Mouse (Mus musculus) urinary bladder, adult 2 months (tissue): ENCODE measurements around the gene Donson. TPM values are rescaled to one million over a fixed set of nuclear protein-coding genes. Genes with fewer than 3 reads are reported as not detected.
"Not testable (repeated sequence)": the region's sequence is repeated elsewhere in the genome, so short reads cannot be mapped to it uniquely, and the experiment has no call there.

Experiments used
- DNase-seq: peaks from one replicate; pipeline ENCODE4 v3.0.0; 2022; ENCODE audit warnings: low spot score
- polyA plus RNA-seq: library from polyadenylated mRNA; depleted of rRNA; stranded (reverse); fragments of >200 nt; gene quantifications from 2 replicates; pipeline ENCODE4 v1.2.3, GENCODE M21; 2012

Donson gene
- polyA plus RNA-seq, 1 experiment: 13.6 TPM

DNA sequence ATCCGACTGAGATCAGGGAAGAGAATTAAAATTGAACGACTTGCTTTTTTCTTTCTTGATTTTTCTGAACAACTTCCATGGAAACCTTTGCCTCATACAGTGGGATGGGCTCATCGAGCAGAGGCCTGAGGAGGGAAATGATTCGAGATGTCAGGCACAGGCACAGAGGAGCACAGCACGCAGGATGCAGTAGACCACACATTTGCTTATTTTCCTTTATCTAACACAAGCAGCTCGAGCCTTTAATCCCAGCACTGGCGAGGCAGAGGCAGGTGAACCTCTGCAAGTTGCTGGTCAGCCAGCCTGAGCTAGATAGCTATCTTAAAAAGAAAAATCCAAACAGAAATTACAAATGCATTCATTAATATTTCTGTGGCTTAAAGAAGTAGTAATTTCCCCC is 1.2 kb upstream of the Donson start:
- DNase-seq: no peak

DNA sequence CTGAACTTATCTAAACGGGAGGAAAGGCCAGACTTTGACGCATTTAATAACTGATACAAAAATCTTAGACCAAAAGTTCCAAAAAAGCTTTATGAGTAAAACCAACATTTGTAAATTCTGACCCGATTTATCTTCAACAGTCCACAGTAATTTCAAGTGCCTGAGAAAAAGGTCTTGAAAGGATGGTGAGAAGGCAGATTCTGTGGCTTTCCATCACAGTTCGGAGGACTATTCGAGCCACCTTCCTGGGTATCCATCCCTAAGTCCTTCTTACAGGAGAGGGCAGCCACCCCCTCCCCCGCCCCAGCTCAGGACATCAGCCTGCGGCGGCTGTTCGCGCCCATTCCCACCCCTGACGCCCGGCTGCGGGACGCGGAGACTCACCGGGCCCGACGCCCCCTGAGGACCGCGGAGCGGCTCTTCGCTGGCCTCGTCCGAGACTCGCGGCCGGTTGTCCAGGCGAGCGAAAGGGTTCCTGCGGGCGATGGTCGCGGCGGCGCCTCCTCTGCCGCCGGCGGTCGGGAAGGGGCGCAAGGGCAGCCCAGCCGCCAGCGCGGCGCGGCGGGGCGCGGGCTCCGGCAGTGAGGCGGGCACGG is 449 bp downstream of the Donson start:
- no peak for DNase-seq

GRCm38 (mm10) chr16:91686369-91686768 is 2.2 kb downstream of the Donson start:
- no peak for DNase-seq

DNA sequence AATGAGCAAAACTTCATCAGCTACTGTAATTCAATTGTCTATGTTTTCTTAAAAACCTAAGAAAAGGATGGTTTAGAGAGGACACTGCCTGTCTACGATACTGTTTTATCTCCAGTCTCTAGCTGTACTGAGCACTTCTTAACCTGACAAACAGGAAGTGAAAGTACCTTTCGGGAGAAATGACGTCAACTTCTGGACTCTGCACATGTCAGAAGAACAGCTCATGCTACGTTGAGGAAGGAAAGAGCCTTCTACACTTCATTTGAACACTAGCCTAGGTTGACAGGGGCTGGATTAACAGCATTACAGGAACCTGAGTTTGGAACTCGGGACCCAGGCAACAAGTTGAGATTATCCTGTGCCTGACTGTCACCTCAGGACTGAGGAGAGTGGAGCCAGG is 3.0 kb downstream of the Donson start:
- DNase-seq: no peak

DNA sequence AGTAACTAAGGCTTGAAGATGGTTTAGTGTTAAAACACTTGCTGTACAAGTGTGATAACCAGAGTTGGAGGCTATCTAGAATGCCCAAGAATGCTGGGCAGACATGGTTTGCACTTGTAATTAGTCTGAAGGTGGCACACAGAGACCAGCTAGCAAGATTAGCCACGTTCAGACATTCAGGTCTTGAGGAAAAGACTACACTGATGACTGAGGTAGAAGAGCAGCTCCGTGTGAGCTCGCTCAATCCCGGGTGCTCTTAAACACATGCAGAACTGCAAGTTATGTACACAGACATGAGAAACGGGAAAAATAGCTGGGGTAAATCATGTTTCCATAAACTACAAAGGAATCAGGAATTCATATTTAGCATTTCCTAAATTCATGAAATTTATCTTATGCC is 7.9 kb downstream of the Donson start:
- no peak for DNase-seq

DNA sequence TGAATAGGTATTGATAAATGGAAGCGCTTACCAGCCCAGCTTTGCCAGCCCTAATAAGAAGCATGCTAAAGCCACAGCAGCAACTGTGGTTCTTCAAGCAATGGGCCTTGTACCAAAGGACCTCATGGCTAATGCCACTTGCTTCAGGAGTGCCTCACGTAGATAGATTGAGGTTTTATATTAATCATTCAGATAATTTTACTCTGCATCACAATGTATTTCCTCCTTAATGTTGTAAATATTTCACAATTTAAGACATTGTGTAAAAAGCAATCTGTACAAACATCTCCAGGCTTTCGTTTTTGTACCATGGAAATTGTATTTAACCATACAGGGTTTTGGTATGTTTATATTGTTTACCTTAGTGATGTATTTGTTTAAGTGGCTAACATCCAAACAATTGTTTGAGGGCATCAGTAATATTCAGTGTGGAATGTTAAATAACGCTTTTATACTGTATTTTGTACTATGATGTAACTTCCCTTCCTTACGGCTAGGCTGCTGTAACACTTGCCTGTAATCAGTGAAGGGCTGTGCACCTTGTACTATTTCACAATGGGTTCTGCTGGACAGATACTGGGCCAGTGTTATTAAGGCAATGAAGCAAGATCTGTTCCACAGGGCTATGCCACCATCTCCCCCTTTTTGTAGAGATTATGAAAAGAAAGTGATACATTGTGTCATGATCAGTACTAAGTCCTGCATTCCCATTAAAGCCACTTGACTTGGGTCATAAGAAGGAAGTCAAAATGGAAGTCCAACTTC is 10.2 kb downstream of the Donson start:
- no peak for DNase-seq

DNA sequence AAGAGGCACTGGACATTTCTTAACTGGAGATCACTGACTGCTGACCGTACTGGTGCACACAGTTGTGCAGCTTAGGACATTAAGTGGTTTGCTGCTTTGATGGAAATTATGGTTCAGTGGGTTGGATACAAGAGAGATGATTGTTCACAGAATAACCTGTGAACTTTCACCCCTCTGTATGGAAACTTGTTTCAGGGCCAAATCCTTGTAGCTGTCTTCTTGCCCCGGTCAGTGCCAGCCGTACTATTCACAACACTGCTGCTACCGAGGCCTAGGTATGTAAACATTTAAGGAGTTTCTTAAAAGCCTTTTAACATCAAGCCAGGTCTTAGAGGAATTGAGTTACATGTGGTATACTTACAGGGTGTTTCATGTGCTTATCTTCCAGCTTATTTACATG is 14.1 kb downstream of the Donson start:
- no peak for DNase-seq

GRCm38 (mm10) chr16:91663795-91664194 is 24.8 kb downstream of the Donson start:
- DNase-seq: no peak

DNA sequence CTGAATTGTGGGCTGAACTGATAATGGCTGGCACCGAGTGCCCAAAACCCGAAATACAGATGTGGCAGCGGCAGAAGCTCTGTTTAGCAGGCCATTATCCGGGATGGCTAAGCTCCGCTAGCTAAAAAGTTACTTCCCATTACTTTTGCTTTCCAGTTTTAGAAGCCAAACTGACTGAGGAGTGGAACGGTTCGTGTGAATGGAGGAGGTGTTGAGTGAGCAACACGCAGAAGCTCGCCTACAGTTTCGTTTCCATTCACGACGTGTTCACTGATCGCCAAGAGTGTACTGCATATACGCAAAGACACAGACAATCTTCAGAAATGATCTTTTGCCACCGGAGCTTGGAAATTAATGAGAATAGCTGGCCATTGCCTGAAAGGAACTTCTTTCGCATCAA is 26.2 kb downstream of the Donson start:
- DNase-seq: no peak

DNA sequence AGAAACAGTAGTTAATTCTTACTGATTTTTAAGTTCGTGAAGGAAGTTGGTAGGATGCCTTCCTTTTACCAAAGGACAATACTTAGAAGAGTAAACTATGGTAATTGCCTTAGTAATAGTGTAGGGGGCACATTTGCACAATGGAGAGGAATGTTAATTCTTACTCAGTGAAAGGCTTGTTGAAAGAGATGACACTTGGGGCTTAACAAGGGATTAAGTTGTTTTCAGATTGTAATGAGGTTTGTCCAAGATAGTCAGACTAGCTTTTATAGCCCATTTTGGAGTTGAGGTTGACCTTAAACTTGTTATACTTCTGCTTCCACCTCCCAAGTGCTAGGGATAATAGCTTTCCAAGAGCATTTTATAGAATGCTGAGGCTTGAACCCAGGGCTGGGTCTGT is 27.2 kb downstream of the Donson start:
- DNase-seq: no peak

DNA sequence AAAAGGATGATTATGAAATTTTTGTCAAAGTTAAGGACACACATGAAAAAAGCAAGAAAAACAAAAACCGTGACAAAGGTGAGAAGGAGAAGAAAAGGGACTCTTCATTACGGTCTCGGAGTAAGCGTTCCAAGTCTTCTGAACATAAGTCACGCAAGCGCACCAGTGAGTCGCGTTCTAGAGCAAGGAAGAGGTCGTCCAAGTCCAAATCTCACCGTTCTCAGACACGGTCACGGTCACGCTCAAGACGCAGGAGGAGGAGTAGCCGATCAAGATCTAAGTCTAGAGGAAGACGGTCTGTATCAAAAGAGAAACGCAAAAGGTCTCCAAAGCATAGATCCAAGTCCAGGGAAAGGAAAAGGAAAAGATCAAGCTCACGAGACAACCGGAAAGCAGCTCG is 28.8 kb downstream of the Donson start:
- DNase-seq: no peak

- DNase-seq: no peak
These were observed 30.1 kb downstream of the Donson start for GRCm38 (mm10) chr16:91658471-91658870.

- no peak for DNase-seq
These were observed 31.3 kb downstream of the Donson start for GRCm38 (mm10) chr16:91657285-91657684.

DNA sequence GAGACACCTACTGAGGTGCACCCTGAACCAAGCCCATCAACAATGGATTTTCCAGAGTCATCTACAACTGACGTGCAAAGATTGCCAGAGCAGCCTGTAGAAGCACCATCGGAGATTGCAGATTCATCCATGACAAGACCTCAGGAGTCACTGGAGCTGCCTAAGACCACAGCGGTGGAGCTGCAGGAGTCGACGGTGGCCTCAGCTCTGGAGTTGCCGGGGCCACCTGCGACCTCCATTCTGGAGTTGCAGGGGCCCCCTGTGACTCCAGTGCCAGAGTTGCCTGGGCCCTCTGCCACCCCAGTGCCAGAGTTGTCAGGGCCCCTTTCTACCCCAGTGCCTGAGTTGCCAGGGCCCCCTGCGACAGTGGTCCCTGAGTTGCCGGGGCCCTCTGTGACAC is 33.3 kb downstream of the Donson start:
- DNase-seq: no peak

DNA sequence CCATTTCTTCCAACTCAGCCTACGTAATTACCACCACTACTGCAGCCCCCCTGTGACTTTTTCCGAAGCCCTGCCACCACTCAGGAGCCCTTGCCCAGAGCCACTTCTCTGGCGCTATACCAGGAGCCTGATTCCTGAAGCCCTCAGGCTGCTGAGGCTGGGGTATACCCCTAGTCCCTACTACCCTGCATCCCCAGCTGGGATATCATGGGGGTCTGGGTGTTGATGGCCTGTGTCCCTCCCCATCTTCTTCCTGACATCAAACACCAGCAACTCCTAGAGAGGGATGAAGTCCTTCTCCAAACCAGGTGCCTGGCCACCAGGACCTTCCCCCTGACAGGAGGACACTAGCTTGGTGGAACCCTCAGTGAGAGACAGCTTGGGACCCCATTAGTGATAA is 36.4 kb downstream of the Donson start:
- DNase-seq: no peak

GRCm38 (mm10) chr16:91649781-91650180 is 38.8 kb downstream of the Donson start:
- DNase-seq: no peak

- DNase-seq: no peak
These were observed 39.3 kb downstream of the Donson start for GRCm38 (mm10) chr16:91649246-91649645.

DNA sequence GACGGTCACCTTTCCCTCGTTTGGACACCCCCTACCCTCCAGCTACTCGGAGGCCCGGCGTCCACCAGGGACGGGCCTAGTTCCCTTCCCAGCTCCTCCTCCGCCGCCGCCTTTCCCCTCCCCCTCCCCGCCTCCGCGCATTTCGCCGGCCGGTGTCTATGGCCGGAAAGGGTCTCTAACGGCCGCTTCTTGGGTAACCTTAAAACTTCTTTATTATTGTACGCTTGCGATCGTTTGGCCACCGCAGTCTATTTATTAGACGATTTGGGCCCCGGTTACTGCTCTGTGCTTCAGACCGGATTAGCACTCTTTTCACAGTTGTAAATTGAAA is 40.4 kb downstream of the Donson start:
- peak; percentile 75 for DNase-seq

GRCm38 (mm10) chr16:91647461-91648219 is 40.9 kb downstream of the Donson start, which contains the start of gene Son:
Gene Son (plus strand): TSS chr16:91647506.
- DNase-seq: peak; percentile 90

GRCm38 (mm10) chr16:91646681-91647419 is 41.7 kb downstream of the Donson start, which contains the start of gene Gart:
Gene Gart (minus strand): TSS chr16:91646952.
- DNase-seq: peak; percentile 96

- no peak for DNase-seq
These were observed 42.5 kb downstream of the Donson start for GRCm38 (mm10) chr16:91645995-91646602.

DNA sequence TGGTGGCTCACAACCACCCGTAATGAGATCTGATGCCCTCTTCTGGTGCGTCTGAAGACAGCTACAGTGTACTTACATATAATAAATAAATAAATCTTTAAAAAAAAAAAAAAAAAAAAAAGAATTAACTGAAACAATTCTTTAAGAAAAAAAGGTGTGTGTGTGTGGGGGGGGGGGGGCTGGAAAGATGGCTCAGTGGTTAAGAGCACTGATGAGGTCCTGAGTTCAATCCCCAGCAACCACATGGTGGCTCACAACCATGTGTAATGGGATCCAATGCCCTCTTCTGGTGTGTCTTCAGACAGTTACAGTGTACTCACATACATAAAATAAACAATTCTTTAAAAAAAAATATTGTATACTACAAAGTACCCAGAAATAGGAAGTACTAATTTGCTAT is 43.1 kb downstream of the Donson start:
- not testable (repeated sequence) for DNase-seq
